Mouse (Mus musculus) left cerebral cortex, adult 2 months (tissue): ENCODE measurements around the gene Cspg4. TPM values are rescaled to one million over a fixed set of nuclear protein-coding genes. Genes with fewer than 3 reads are reported as not detected.
A peak's percentile ranks its signal among the peaks of the same experiment; 100 is the strongest.

Experiments used
- DNase-seq, 2 experiments: peaks; one replicate each; pipeline ENCODE4 v3.0.0; 2021 to 2022; ENCODE audit warnings: low spot score in 2 of 2, mixed read lengths in 1 of 2; ENCODE audit errors: extremely low spot score in 1 of 2
- H3K27ac ChIP-seq: fragments of 200-600 bp; 2 replicates; pipeline ENCODE4 v1.8.1; 2022
- H3K4me3 ChIP-seq: fragments of 200-600 bp; 2 replicates; pipeline ENCODE4 v1.8.1; 2022
- CTCF ChIP-seq: fragments of 200-600 bp; IDR thresholded peaks from 2 replicates; pipeline ENCODE4 v1.8.1; 2022; ENCODE audit warnings: antibody characterized with exemption, mild to moderate bottlenecking, moderate library complexity
- intact Hi-C: fragments of 180-260 bp; cut with DNase I; formaldehyde crosslinking; loops from one replicate; pipeline ENCODE4 v1.15.1; 2025
- long read RNA-seq, 2 experiments: library from polyadenylated mRNA; stranded (forward); transcript quantifications; one replicate each; pipeline ENCODE4 v2.0.0; 2021; ENCODE audit warnings: borderline mapping rate in 2 of 2
- total RNA-seq, 2 experiments: library from RNA; stranded (reverse); gene quantifications; 2 replicates each; pipeline ENCODE4 v1.2.3; 2021

The Cspg4 gene
- total RNA-seq: 10 to 100 TPM; 15.2 to 15.9 TPM
- long read RNA-seq, experiment 1, full-length matches to known transcripts: 7 of 18 reads
- long read RNA-seq, experiment 1, partial matches to known transcripts: 8 of 18 reads
- long read RNA-seq, experiment 1, other reads (novel, unspliced or antisense): 3 of 18 reads
- long read RNA-seq, experiment 2, full-length matches to known transcripts: 7 of 27 reads
- long read RNA-seq, experiment 2, partial matches to known transcripts: 18 of 27 reads
- long read RNA-seq, experiment 2, other reads (novel, unspliced or antisense): 2 of 27 reads

DNA sequence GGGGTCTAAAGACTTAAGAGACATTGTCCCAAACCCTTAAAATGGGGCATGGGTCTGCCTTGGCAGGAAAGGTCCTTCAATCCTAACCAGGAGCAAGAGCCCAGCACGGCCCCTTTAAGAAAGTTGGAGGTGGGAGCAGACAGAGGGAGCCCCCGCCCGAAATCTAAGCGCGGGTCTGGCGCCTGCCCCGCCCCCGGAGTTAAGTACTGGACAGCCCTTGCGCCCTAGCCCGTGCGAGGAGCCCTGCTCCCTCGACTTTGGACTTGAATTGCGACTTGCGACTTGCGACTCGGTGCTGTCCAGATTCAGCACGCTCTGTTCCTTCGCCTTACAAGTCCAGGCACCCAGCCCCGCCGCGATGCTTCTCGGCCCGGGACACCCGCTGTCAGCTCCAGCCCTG is at the start of gene Cspg4:
Cspg4 (plus strand) TSS at position 202 of the 400 bp plus-strand sequence.
- TF ChIP-seq CTCF: no peak
- Histone ChIP-seq H3K27ac (no peak within 1 kb of the TSS), H3K4me3 (peak within 1 kb of the TSS; percentile 36)
- intact Hi-C loops: no loop called here
- DNase-seq: no peak

DNA sequence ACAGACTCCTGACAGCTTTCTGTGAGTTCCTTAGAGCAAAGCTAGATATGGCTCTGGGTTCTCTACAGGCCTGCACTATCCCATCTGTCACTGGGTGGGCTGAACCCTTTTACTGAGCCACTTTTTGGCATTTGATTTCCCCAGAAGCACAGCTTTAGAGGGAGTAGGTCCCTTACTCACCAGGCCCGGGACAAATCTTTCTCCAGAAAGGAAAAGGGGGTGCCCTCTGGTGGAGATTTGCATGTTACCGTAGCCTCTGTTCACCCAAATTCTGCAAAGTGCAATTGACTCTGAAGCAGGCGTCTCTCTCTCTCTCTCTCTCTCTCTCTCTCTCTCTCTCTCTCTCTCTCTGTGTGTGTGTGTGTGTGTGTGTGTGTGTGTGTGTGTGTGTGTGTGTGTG is 39.9 kb upstream of the Cspg4 start:
- DNase-seq: no peak
- intact Hi-C loops: loop anchor here (2.0 kb wide), 1 partner anchor 26 kb away; no protein-coding TSS in a partner anchor

DNA sequence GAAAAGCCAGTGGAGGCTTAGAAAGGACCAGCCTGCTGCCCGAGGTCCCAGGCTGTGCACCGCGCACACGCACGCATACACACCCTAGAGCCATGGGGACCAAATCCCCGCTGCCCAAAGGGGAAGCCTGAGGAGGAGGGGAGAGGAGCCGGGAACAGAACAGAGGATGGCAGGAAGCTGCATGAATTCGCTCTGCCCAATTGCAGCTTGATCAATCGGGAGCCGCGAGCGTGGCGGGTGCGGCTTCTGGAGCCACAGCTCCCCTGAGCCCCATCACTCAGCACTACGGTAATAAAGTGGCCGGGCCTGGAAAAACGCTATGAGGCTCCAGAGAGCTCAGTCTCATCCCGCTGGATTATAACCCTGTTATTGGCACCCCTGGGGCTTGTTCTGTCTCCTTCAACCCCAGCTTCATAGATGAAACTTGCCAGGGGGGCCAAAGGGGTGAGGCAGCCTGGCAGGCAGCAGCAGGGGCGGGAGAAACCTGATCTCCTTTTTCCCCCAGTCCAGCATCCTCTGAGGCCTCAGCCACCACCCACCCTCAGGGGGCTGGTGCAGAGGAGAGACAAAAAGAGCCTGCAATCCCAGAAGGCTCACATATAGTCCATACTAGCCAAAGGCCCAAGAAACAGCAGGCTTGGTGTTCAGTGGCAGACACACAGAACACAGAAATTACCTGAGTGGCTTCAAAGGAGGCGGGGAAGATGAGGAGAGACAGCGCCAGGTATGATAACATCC is 39.2 kb upstream of the Cspg4 start:
- intact Hi-C loops: loop anchor here (2.0 kb wide), 1 partner anchor 27 kb away; no protein-coding TSS in a partner anchor
- TF ChIP-seq CTCF: no peak
- Histone ChIP-seq H3K4me3 (peak overlapping the region; percentile 33), H3K27ac (no peak overlapping the region)
- DNase-seq: no peak

More for the DNA sequence above, 39.9 kb upstream of the Cspg4 start:
- TF ChIP-seq CTCF: peak; percentile 55
- Histone ChIP-seq H3K4me3 (no peak overlapping the region), H3K27ac (no peak overlapping the region)

DNA sequence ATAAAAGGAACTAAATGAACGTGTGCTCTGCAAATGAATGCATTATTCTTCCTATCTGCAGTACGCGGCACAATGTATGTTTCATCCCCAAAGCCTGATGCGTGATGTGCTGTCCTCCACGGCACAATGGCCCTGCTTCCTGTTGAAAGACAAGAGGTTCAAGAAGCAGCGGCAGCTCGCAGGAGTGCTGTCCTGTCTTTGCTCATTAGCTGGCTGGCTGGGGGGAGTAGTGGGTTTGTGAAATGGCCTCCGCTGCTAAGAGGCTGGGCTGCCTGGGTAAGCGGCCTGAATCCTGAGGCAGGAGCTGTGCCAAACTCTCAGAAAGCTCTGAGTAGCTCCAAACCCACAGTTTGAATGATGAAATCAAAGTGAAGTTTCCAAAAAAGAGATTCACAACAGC is 36.7 kb upstream of the Cspg4 start:
- Histone ChIP-seq H3K4me3 (no peak overlapping the region), H3K27ac (no peak overlapping the region)
- intact Hi-C loops: no loop called here
- no peak for TF ChIP-seq CTCF
- DNase-seq: no peak

DNA sequence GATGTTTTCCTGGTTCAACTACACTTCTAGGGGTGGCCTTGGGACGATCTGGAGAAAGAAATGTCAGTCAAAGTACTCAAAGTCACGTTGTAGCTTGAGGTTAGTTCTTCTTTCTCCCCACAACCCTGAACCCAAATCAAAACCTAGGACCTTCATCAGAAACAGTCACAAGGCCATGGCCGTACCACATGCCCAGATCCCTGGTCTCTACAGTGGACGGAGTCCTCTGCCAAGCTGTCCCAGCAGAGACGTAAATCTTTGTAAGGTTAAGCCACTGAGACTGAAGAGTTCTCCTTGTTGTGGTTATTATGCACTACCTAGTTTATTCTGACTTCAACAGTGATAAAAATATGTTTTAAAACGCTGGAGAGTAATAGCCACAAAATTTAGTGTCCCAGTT is 36.0 kb upstream of the Cspg4 start:
- DNase-seq: no peak
- intact Hi-C loops: no loop called here
- Histone ChIP-seq H3K27ac (no peak overlapping the region), H3K4me3 (no peak overlapping the region)
- no peak for TF ChIP-seq CTCF

DNA sequence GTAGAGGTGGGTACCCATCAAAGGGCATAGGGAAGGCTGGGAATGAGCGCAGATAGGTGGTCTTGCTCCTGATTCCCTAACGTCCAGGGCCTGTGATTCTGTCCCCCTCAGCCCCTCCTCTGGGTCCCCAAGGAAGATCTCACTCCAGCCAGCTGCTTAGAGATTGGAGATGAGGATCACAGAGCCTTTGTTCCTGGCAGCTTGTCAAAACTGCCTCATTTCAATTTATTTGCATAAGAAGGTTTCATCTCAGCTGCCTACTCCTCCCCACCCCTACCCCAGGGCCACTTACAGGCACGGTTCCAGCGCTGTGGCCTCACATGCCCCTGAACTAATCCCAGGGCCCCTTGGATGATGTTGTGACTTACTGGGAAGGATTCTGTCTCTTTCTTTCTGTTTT is 34.7 kb upstream of the Cspg4 start:
- no peak overlapping the region for H3K4me3 ChIP-seq
- no peak for DNase-seq

DNA sequence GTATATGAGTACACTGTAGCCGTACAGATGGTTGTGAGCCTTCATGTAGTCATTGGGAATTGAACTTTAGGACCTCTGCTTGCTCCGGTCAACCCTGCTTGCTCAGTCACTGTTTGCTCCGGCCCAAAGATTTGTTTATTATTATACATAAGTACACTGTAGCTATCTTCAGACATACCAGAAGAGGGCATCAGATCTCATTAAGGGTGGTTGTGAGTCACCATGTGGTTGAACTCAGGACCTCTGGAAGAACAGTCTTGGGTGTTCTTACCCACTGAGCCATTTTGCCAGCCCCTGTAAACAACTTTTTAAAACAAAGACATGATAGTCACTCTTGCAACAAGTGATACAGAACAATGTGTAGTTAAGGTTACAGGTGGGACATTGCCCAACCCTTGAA is 32.9 kb upstream of the Cspg4 start:
- TF ChIP-seq CTCF: peak; percentile 15
- intact Hi-C loops: no loop called here
- Histone ChIP-seq H3K4me3 (no peak overlapping the region), H3K27ac (no peak overlapping the region)
- no peak for DNase-seq

More for the DNA sequence above, 34.7 kb upstream of the Cspg4 start:
- no peak overlapping the region for H3K27ac ChIP-seq
- TF ChIP-seq CTCF: no peak
- intact Hi-C loops: no loop called here

DNA sequence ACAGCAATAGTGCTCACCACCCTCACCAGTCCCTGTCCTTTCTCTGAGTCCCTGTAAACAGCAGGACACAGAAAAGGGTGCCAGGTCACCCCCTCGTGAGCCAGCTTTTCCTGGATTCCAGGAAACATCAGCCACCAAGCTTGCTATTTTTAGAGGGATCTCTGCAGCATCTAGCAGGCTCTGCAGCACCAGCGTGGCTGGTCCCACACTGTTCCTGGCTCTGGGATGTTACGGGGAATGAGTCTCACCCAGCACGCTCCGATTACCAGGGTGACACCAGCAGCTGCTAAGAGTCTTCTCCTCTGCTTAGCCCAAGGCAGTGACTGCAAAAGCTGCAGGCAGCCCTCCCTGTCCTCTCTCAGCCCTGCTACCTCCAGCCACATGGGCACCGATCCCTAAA is 31.9 kb upstream of the Cspg4 start:
- no peak overlapping the region for H3K4me3 ChIP-seq
- intact Hi-C loops: no loop called here
- TF ChIP-seq CTCF: no peak
- H3K27ac ChIP-seq: no peak overlapping the region
- DNase-seq: no peak

DNA sequence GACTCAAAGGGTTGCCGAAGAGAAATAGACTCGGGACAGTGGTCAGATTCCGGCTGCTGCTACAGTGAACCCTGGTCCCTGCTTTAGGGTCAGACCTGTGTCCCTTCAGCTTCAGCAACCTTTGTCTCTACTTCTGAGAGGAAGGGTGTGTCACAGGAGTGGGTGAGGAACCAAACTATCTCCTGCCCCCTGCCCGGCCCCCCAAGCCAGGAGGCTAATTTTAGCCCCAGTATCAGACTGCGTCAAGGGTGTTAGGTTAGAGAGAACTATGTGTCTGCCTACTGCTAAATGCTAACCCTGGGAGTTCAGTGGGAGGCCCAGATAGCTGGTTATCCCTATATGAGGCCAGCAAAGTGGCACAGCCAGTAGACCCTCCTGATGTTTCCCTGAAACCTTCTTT is 29.7 kb upstream of the Cspg4 start:
- no peak for DNase-seq
- TF ChIP-seq CTCF: no peak
- Histone ChIP-seq H3K27ac (no peak overlapping the region), H3K4me3 (no peak overlapping the region)
- intact Hi-C loops: no loop called here

DNA sequence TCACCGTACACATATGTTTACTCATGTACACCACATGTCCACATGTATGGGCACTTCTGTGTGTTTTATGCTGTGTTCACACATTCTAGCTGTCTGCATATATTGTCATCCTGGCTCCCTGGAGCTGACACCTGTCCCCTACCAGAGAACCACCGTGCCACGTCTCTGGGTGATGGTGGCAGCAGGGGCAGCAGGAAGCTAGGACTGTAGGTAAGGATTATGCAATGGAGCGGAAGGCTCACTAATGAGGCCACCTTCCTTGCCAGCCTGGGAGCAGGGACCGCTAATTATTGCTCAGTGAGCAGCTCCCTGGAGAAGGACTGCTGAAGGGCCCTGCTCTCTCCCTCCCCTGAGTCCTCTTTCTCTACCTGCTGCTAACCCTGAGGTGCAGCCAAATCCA is 24.1 kb upstream of the Cspg4 start:
- no peak overlapping the region for H3K27ac ChIP-seq
- H3K4me3 ChIP-seq: no peak overlapping the region
- DNase-seq: no peak
- intact Hi-C loops: no loop called here
- TF ChIP-seq CTCF: no peak

DNA sequence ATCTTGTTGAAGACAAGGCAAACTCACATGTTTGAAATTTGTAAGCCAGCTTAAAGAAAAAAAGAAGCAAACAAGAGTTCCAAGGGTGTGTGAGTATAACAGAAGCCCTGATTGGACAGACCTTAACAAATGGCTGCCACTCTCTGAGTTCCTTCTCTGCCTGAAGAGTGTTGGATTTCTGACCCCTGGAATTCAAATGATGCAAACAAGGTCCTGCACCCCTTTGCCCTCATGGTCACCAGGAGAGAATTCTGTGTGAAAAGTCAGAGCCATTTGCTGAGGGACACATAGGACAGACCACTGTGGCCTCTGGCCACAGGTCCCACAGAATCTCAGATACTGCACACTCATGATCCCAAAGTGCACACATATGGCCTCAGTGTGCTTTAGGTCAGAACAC is 23.0 kb upstream of the Cspg4 start:
- intact Hi-C loops: no loop called here
- no peak for DNase-seq
- Histone ChIP-seq H3K4me3 (no peak overlapping the region), H3K27ac (no peak overlapping the region)
- TF ChIP-seq CTCF: no peak

DNA sequence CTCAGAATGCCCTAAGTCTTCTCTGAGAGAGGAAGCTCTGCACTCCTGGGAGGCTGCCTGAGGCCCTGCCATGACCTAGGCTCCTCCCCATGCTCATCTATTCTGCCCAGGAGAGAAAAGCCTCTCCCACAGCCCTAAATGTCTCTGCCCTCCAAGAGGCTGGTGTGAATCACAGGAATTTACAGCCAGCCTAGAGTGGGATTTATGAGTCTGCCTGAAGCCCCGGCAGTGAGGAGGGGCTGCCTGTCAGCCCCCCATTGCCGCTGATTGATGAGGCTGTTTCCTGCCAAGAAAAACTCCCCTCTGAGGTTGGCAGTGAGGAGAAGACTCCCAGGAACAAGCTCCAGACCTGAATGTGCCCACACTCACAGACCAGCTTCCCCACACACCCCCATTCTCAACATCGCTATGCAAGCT is 22.5 kb upstream of the Cspg4 start:
- intact Hi-C loops: no loop called here
- no peak overlapping the region for H3K4me3 ChIP-seq
- TF ChIP-seq CTCF: no peak
- H3K27ac ChIP-seq: no peak overlapping the region
- no peak for DNase-seq

DNA sequence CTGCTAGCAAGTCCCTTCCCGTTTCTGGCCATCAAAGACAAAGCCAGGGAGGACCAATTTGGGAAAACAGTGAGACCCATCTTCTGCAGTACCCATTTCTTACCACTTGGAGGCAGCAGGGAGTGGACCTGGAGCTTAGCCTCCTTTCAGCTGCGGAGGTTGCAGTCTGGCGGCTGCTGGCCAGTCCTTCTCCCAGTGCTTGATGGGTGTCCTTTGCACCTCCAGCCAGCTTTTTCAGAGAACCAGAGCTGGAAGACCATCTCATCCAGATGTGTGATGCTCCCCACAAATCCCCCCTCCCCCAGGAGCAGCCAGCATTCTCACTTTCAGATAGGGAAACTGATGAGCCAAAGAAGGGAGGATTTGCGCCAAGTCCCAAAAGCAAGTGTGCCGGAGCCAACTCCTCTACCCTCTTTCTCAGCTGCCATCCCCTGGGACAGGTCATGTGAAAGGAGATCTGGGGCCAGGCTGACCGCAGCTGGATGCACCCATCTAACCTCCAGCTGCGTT is 21.1 kb upstream of the Cspg4 start:
- peak; percentile 72 to 83 for DNase-seq
- H3K4me3 ChIP-seq: no peak overlapping the region
- peak; percentile 95 for TF ChIP-seq CTCF
- no peak overlapping the region for H3K27ac ChIP-seq
- intact Hi-C loops: loop anchor here (1.0 kb wide), 1 partner anchor 46 kb away; no protein-coding TSS in a partner anchor
